Mouse (Mus musculus): Measurements from ENCODE around the gene Elovl5.

DNA sequence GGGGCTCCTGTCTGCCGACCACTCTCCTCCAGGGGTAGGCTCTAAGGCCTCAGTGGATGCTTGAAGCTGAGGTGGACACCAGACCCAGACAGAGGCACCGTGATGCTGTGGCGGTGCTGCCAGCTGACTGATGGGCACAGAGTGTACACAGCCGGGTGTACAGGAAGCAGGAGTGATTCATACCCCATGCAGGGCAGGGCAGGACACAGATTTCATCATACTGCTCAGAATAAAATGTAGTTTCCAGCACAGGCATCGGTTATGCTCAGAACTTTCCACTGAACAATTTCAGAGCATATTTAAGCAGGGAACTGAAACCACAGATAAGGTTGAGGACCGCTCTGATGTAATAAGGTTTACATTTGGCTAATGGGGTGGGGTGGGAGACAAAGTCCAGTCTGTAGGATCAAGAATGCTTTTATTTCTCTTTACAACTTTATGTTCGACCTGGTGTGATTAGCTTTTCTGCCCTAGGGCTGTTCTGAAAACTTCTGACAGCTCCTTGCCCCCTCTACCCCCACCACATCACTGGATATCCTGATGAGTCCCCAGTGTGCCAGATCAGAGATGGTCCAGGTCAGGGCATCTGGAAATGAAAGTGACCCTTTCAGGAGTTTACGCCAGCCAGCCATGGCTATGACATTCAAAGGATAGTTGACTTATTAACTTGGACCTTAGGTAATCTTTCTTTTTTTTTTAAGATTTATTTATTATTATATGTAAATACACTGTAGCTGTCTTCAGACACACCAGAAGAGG lies 105.2 kb downstream of the Elovl5 start:
- TF ChIP-seq CTCF (IDR thresholded peaks at IDR 0.05; ENCODE audit: low read depth) (no peak), EP300 (IDR thresholded peaks at IDR 0.05; ENCODE audit: low read depth) (no peak)
